Mouse (Mus musculus): ENCODE measurements around the gene Nrip1. TPM values are rescaled to one million over a fixed set of nuclear protein-coding genes. Genes with fewer than 3 reads are reported as not detected.

Nrip1 gene
- total and polyA plus RNA-seq, 3 experiments, result 3.1 to 32.3 (median 20.6) TPM

DNA sequence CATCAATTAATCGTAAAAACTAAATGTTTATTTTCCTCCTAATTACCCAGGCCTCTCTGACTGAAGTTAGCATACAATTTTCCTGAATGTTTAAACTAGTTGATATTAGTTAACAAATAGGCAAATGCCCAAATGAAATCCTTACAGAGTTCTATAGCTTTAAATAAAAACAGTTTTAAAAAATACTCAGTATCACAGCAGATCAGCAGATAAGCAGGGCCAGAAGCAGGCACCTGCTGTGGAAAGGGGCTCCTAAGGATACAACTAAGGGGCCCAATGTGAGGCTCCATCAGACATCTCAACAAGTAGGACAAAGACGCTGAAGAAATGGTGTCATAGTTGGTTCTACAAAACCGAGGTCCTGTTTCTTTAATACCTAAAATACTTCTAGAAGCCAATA, 58.0 kb downstream of the Nrip1 start:
- Histone ChIP-seq H3K79me2 (replicated peaks; ENCODE audit: control insufficient read depth, insufficient read depth, low read length) (peaks cover 2% of the 10 kb centered on the region), H3K4me1 (ENCODE audit: control insufficient read depth, insufficient read depth, low read length) (peaks cover 5% of the 10 kb centered on the region), H3K27ac (no peak overlapping the region), H3K4me3 (no peak overlapping the region), H3K36me3 (ENCODE audit: control insufficient read depth, insufficient read depth, low read length) (peaks cover 6% of the 10 kb centered on the region; the same call in 1 of the 2 replicates), H3K27me3 (ENCODE audit: control insufficient read depth, insufficient read depth, low read length) (no peaks in the 10 kb centered on the region), H3K9ac (ENCODE audit: low read depth, low read length) (no peak overlapping the region)
- TF ChIP-seq POLR2A (IDR thresholded peaks at IDR 0.05; ENCODE audit: insufficient read depth, low read depth, low read length) (no peak), EP300 (IDR thresholded peaks at IDR 0.05; ENCODE audit: insufficient read depth, low read depth, low read length) (no peak)
- DNase-seq, result no peak
- 93% methylated on average over 3 of the region's 3 CpGs for WGBS
- intact Hi-C loops (cut with DNase I), result no loop called here

DNA sequence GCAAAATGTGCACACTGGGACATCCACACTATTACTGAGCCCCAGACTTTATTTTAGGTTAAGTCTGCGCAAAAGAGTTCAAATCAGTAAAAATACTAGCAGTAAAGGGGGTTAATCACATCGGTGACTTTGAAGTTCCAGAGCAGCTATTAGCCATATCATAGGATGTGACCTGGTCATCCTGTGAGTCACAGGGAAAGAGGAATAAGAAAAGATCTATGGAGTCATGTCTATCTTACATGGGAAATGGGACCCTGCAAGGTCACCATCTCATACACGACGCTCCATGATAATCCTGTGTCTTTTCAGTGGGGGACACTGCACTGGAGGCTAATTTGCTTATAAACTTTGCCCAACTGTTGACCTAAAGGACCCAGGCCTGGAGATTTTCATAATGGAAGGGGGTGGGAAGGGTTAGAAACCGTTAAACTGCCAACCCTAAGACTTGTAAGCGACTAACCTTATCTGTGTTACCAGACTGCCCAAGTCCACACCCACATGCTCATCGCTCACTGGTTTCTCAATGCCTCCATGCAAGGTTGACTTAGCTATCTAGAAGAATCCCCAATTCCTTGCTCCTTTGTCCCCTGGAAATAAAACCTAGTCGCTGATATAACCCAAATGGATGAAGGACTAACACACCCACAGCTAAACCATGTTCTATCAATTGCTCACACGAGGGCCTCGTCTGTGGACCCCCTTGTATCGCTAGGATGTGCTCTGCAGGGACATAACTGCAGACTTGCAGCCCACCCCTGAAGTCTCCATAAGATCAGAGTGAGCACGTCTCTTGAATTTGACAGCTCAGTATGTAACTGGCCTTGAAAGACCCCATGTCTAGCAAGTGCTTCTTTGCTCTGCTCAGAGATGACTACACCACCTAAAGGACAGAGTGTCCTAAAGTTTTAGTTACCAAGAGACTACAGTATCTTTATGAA, 59.3 kb downstream of the Nrip1 start:
- DNase-seq, result no peak
- no peaks in the 10 kb centered on the region for H3K27me3 ChIP-seq (ENCODE audit: control insufficient read depth, insufficient read depth, low read length)
- H3K79me2 ChIP-seq (replicated peaks; ENCODE audit: control insufficient read depth, insufficient read depth, low read length), result no peaks in the 10 kb centered on the region; the same call in none of the 2 replicates
- peaks cover 4% of the 10 kb centered on the region; the same call in 1 of the 2 replicates for H3K36me3 ChIP-seq (ENCODE audit: control insufficient read depth, insufficient read depth, low read length)
- H3K4me3 ChIP-seq, result no peak overlapping the region
- 73% methylated on average over 12 of the region's 12 CpGs for WGBS
- H3K9ac ChIP-seq (ENCODE audit: low read depth, low read length), result no peak overlapping the region
- TF ChIP-seq CTCF (IDR thresholded peaks at IDR 0.05), result no peak
- TF ChIP-seq EP300 (IDR thresholded peaks at IDR 0.05; ENCODE audit: insufficient read depth, low read depth, low read length), result no peak
- TF ChIP-seq POLR2A (IDR thresholded peaks at IDR 0.05; ENCODE audit: insufficient read depth, low read depth, low read length), result no peak
- intact Hi-C loops (cut with DNase I), result no loop called here
- H3K4me1 ChIP-seq (ENCODE audit: control insufficient read depth, insufficient read depth, low read length), result peaks cover 1% of the 10 kb centered on the region
- no peak overlapping the region for H3K27ac ChIP-seq

- TF ChIP-seq CTCF (IDR thresholded peaks at IDR 0.05) (no peak), POLR2A (IDR thresholded peaks at IDR 0.05; ENCODE audit: insufficient read depth, low read depth, low read length) (no peak), EP300 (IDR thresholded peaks at IDR 0.05; ENCODE audit: insufficient read depth, low read depth, low read length) (no peak)
- no peak overlapping the region for H3K27ac ChIP-seq
- no peaks in the 10 kb centered on the region for H3K27me3 ChIP-seq (ENCODE audit: control insufficient read depth, insufficient read depth, low read length)
- 43% methylated on average over 1 of the region's 1 CpGs for WGBS
- peaks cover under 1% of the 10 kb centered on the region; the same call in 1 of the 2 replicates for H3K36me3 ChIP-seq (ENCODE audit: control insufficient read depth, insufficient read depth, low read length)
- intact Hi-C loops (cut with DNase I), result no loop called here
- DNase-seq, result no peak
- no peak overlapping the region for H3K9ac ChIP-seq (ENCODE audit: low read depth, low read length)
- no peak overlapping the region for H3K4me3 ChIP-seq
- H3K4me1 ChIP-seq (ENCODE audit: control insufficient read depth, insufficient read depth, low read length), result peaks cover 1% of the 10 kb centered on the region
- no peaks in the 10 kb centered on the region; the same call in none of the 2 replicates for H3K79me2 ChIP-seq (replicated peaks; ENCODE audit: control insufficient read depth, insufficient read depth, low read length)
Observed at GRCm38 (mm10) chr16:76312887-76313420, 60.7 kb downstream of the Nrip1 start.

- peaks cover 1% of the 10 kb centered on the region for H3K4me1 ChIP-seq (ENCODE audit: control insufficient read depth, insufficient read depth, low read length)
- no peak overlapping the region for H3K4me3 ChIP-seq
- 77% methylated on average over 2 of the region's 2 CpGs for WGBS
- no peaks in the 10 kb centered on the region for H3K36me3 ChIP-seq (ENCODE audit: control insufficient read depth, insufficient read depth, low read length)
- H3K27ac ChIP-seq, result no peak overlapping the region
- H3K27me3 ChIP-seq (ENCODE audit: control insufficient read depth, insufficient read depth, low read length), result no peaks in the 10 kb centered on the region
- H3K79me2 ChIP-seq (replicated peaks; ENCODE audit: control insufficient read depth, insufficient read depth, low read length), result no peaks in the 10 kb centered on the region; the same call in 1 of the 2 replicates
- no peak overlapping the region for H3K9ac ChIP-seq (ENCODE audit: low read depth, low read length)
- TF ChIP-seq CTCF (IDR thresholded peaks at IDR 0.05) (no peak), EP300 (IDR thresholded peaks at IDR 0.05; ENCODE audit: insufficient read depth, low read depth, low read length) (no peak), POLR2A (IDR thresholded peaks at IDR 0.05; ENCODE audit: insufficient read depth, low read depth, low read length) (no peak)
- DNase-seq, result no peak
- intact Hi-C loops (cut with DNase I), result no loop called here
Observed at GRCm38 (mm10) chr16:76310791-76311190, 62.8 kb downstream of the Nrip1 start.

- Histone ChIP-seq H3K36me3 (ENCODE audit: control insufficient read depth, insufficient read depth, low read length) (no peaks in the 10 kb centered on the region), H3K27me3 (ENCODE audit: control insufficient read depth, insufficient read depth, low read length) (no peaks in the 10 kb centered on the region), H3K4me1 (ENCODE audit: control insufficient read depth, insufficient read depth, low read length) (peaks cover 1% of the 10 kb centered on the region), H3K4me3 (no peak overlapping the region), H3K27ac (no peak overlapping the region), H3K9ac (ENCODE audit: low read depth, low read length) (no peak overlapping the region), H3K79me2 (replicated peaks; ENCODE audit: control insufficient read depth, insufficient read depth, low read length) (no peaks in the 10 kb centered on the region; the same call in 1 of the 2 replicates)
- TF ChIP-seq EP300 (IDR thresholded peaks at IDR 0.05; ENCODE audit: insufficient read depth, low read depth, low read length), result no peak
- TF ChIP-seq CTCF (IDR thresholded peaks at IDR 0.05), result no peak
- no peak for TF ChIP-seq POLR2A (IDR thresholded peaks at IDR 0.05; ENCODE audit: insufficient read depth, low read depth, low read length)
- no peak for DNase-seq
- intact Hi-C loops (cut with DNase I), result no loop called here
- WGBS, result 85% methylated on average over 8 of the region's 8 CpGs
Observed at GRCm38 (mm10) chr16:76310286-76310685, 63.3 kb downstream of the Nrip1 start.

DNA sequence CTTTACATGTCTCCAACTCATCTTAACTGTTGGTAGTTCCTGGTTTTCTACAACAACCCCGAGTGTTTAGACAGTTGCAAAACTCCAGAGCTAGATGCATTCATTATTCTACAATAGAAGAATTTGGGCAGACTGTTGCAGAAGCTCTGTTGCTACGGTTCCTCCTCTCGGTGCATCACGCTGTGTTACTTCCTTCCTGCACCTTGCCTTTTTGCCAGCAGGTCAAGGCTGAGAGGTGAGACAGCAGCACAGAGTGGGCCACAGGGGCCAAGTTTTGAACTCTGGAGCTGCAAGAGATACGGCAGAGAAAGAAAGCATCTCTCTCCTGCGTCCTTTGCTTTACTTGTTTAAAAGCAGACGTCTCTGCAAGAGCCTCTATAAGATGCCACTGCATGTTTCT, 64.3 kb downstream of the Nrip1 start:
- TF ChIP-seq CTCF (IDR thresholded peaks at IDR 0.05) (no peak), EP300 (IDR thresholded peaks at IDR 0.05; ENCODE audit: insufficient read depth, low read depth, low read length) (no peak), POLR2A (IDR thresholded peaks at IDR 0.05; ENCODE audit: insufficient read depth, low read depth, low read length) (no peak)
- 74% methylated on average over 7 of the region's 7 CpGs for WGBS
- Histone ChIP-seq H3K9ac (ENCODE audit: low read depth, low read length) (no peak overlapping the region), H3K4me3 (no peak overlapping the region), H3K79me2 (replicated peaks; ENCODE audit: control insufficient read depth, insufficient read depth, low read length) (peaks cover 1% of the 10 kb centered on the region; the same call in 1 of the 2 replicates), H3K27ac (no peak overlapping the region), H3K4me1 (ENCODE audit: control insufficient read depth, insufficient read depth, low read length) (peaks cover 2% of the 10 kb centered on the region), H3K27me3 (ENCODE audit: control insufficient read depth, insufficient read depth, low read length) (no peaks in the 10 kb centered on the region), H3K36me3 (ENCODE audit: control insufficient read depth, insufficient read depth, low read length) (no peaks in the 10 kb centered on the region)
- no peak for DNase-seq
- intact Hi-C loops (cut with DNase I), result no loop called here

Data from heart, adult 2 months (tissue).